Mouse (Mus musculus) right cerebral cortex, adult 18-20 months (tissue): Measurements from ENCODE around the gene Htatsf1.

ENCODE experiments used
- DNase-seq: peaks from one replicate; pipeline ENCODE4 v3.0.0; 2022; ENCODE audit warnings: mixed read lengths

The Htatsf1 gene

GRCm38 (mm10) chrX:57053174-57053992 is at the start of gene Htatsf1:
Gene Htatsf1, plus strand, starts transcription at chrX:57053583.
- DNase-seq, result peak; percentile 75

- DNase-seq, result no peak
Measured at GRCm38 (mm10) chrX:57012891-57013290, 40.5 kb upstream of the Htatsf1 start.

- no peak for DNase-seq
Measured at GRCm38 (mm10) chrX:57042774-57043173, 10.6 kb upstream of the Htatsf1 start, which contains the start of gene Brs3. Gene Brs3, plus strand, starts transcription at chrX:57043074.

GRCm38 (mm10) chrX:57043869-57044268 is 9.5 kb upstream of the Htatsf1 start:
- DNase-seq, result no peak

- DNase-seq, result no peak
Measured at GRCm38 (mm10) chrX:57052848-57053173, 572 bp upstream of the Htatsf1 start.

GRCm38 (mm10) chrX:57053993-57054385 is 606 bp downstream of the Htatsf1 start:
- DNase-seq, result no peak

GRCm38 (mm10) chrX:57081496-57081895 is 28.1 kb downstream of the Htatsf1 start:
- DNase-seq, result no peak

- DNase-seq, result no peak
Measured at GRCm38 (mm10) chrX:57087806-57088205, 34.4 kb downstream of the Htatsf1 start, which contains the start of gene Vgll1. Gene Vgll1, plus strand, starts transcription at chrX:57088106.

- no peak for DNase-seq
Measured at GRCm38 (mm10) chrX:57103415-57103814, 50.0 kb downstream of the Htatsf1 start.

- DNase-seq, result no peak
Measured at GRCm38 (mm10) chrX:57106956-57107355, 53.6 kb downstream of the Htatsf1 start.
